Mouse (Mus musculus): ENCODE results near the gene Cxcl2.

DNA sequence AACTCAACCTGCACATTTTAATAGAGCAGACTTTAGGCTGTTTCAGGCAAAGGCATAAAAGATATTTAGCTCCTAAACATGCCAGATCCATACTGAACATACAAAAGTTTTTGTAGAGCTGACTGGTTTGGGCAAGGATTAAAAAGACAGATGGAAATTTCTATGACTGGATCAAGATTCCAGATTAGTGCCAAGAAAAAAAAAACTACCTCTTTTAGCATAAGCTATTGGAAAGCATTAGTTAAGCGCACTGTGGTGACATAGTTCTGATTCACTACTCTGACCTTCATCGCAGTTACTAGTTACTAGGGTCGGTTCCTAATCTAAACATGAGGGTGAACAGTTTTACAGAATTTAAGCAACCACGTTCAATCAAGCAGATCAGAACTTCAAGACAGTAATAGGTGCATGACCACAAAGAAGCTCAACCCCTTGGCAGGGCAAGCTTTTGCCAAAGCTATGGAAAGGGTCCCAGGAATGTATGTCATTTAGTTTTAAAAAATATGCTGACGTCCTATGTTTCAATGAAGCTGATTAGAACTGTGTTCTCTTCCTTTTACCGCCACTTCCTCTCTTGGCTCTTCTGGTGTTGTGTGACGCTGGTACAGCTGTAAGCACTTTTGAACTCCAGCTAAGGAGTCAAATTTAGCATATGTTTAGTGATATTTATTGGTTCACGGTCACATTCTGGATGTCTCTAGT is 27.0 kb upstream of the Cxcl2 start:
- TF ChIP-seq CTCF (IDR thresholded peaks at IDR 0.05; ENCODE audit: extremely low read depth, insufficient read depth, low read length), result no peak
- TF ChIP-seq POLR2A (IDR thresholded peaks at IDR 0.05; ENCODE audit: extremely low read depth, insufficient read depth, low read length), result no peak
